Mouse (Mus musculus): Measurements from ENCODE around the gene Pskh1. TPM values are rescaled to one million over a fixed set of nuclear protein-coding genes. Genes with fewer than 3 reads are reported as not detected.

The Pskh1 gene
- polyA plus RNA-seq, 1 experiment from 2014 or later: 13.6 TPM

DNA sequence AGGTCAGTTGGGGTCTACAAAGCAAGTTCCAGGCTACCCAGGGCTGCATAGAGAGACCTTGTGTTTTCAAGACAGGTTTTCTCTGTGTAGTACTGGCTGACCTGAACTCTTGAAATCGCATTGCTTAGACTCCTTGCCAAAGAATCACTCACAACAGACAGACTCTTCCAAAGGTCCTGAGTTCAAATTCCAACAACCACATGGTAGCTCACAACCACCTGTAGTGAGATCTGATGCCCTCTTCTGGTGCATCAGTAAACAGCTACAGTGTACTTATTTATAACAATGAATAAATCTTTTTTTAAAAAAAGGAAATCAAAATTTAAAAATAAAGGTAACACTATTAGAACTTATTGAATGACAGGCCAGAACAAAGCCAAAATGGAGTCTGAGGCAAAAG, 80.9 kb downstream of the Pskh1 start:
- Histone ChIP-seq H3K36me3 (ENCODE audit: control insufficient read depth, insufficient read depth, low read length) (no peaks in the 10 kb centered on the region), H3K9ac (ENCODE audit: low read length) (no peak overlapping the region), H3K27ac (ENCODE audit: low read depth, low read length) (no peak overlapping the region), H3K27me3 (ENCODE audit: control insufficient read depth, insufficient read depth, low read length) (no peaks in the 10 kb centered on the region), H3K4me1 (ENCODE audit: control insufficient read depth, insufficient read depth, low read length) (no peaks in the 10 kb centered on the region), H3K9me3 (ENCODE audit: control insufficient read depth, low read length) (no peaks in the 10 kb centered on the region), H3K4me3 (ENCODE audit: low read depth, low read length) (no peak overlapping the region), H3K4me2 (no peak overlapping the region)
- WGBS: 91% methylated on average over 1 of the region's 1 CpGs
- ATAC-seq (ENCODE audit: low FRiP score) (no peak), DNase-seq (ENCODE audit: low spot score, missing footprints) (no peak)

Small RNAs within 50 kb of the gene (microRNA-seq; reads per million reads assigned to microRNA genes)
- not detected for gene Mir7074

Other genes starting within 250 kb of the Pskh1 start
- gene Carmil2, start 214.2 kb upstream of the Pskh1 start, polyA plus RNA-seq (2014; fragmentation: Nextera tagmentation; extraction: Ambion mirVana): 2.1 and 3.3 TPM in 2 replicates
- gene Acd, start 199.3 kb upstream of the Pskh1 start, polyA plus RNA-seq (2014; fragmentation: Nextera tagmentation; extraction: Ambion mirVana): 63.2 and 66.8 TPM in 2 replicates
- gene Pard6a, start 199.3 kb upstream of the Pskh1 start, polyA plus RNA-seq (2014; fragmentation: Nextera tagmentation; extraction: Ambion mirVana): 22.2 and 26.2 TPM in 2 replicates
- not detected in 2 replicates for gene 4933405L10Rik, start 192.8 kb upstream of the Pskh1 start, polyA plus RNA-seq (2014; fragmentation: Nextera tagmentation; extraction: Ambion mirVana)
- 33.7 and 33.9 TPM in 2 replicates for gene Enkd1, start 192.2 kb upstream of the Pskh1 start, polyA plus RNA-seq (2014; fragmentation: Nextera tagmentation; extraction: Ambion mirVana)
- 36.5 and 38.8 TPM in 2 replicates for gene Gfod2, start 141.8 kb upstream of the Pskh1 start, polyA plus RNA-seq (2014; fragmentation: Nextera tagmentation; extraction: Ambion mirVana)
- gene Ranbp10, start 73.1 kb upstream of the Pskh1 start, polyA plus RNA-seq (2014; fragmentation: Nextera tagmentation; extraction: Ambion mirVana): 10.9 and 11.2 TPM in 2 replicates
- 0.15 and 0.18 TPM in 2 replicates for gene Tsnaxip1, start 72.7 kb upstream of the Pskh1 start, polyA plus RNA-seq (2014; fragmentation: Nextera tagmentation; extraction: Ambion mirVana)
- 58.1 and 60.4 TPM in 2 replicates for gene Cenpt, start 47.2 kb upstream of the Pskh1 start, polyA plus RNA-seq (2014; fragmentation: Nextera tagmentation; extraction: Ambion mirVana)
- gene Thap11, start 45.3 kb upstream of the Pskh1 start, polyA plus RNA-seq (2014; fragmentation: Nextera tagmentation; extraction: Ambion mirVana): 66.5 and 70.5 TPM in 2 replicates
- 300 and 367 TPM in 2 replicates for gene Nutf2, start 39.9 kb upstream of the Pskh1 start, polyA plus RNA-seq (2014; fragmentation: Nextera tagmentation; extraction: Ambion mirVana)
- 35.6 TPM in 2 replicates for gene Edc4, start 19.6 kb upstream of the Pskh1 start, polyA plus RNA-seq (2014; fragmentation: Nextera tagmentation; extraction: Ambion mirVana)
- gene Nrn1l, start 6.9 kb upstream of the Pskh1 start, polyA plus RNA-seq (2014; fragmentation: Nextera tagmentation; extraction: Ambion mirVana): 0.29 and 0.40 TPM in 2 replicates
- gene Ctrl, start 33.4 kb downstream of the Pskh1 start, polyA plus RNA-seq (2014; fragmentation: Nextera tagmentation; extraction: Ambion mirVana): 0.61 and 1.9 TPM in 2 replicates
- 22.5 and 26.9 TPM in 2 replicates for gene Psmb10, start 38.0 kb downstream of the Pskh1 start, polyA plus RNA-seq (2014; fragmentation: Nextera tagmentation; extraction: Ambion mirVana)
- gene Lcat, start 42.9 kb downstream of the Pskh1 start, polyA plus RNA-seq (2014; fragmentation: Nextera tagmentation; extraction: Ambion mirVana): 0.23 and 0.28 TPM in 2 replicates
- 7.2 and 7.8 TPM in 2 replicates for gene Slc12a4, start 65.7 kb downstream of the Pskh1 start, polyA plus RNA-seq (2014; fragmentation: Nextera tagmentation; extraction: Ambion mirVana)
- gene Dpep3, start 79.0 kb downstream of the Pskh1 start, polyA plus RNA-seq (2014; fragmentation: Nextera tagmentation; extraction: Ambion mirVana): not detected in 2 replicates
- 14.4 and 16.4 TPM in 2 replicates for gene Dus2, start 90.9 kb downstream of the Pskh1 start, polyA plus RNA-seq (2014; fragmentation: Nextera tagmentation; extraction: Ambion mirVana)
- 0.28 TPM in 1 of 2 replicates, not detected in the other for gene Dpep2nb, start 105.5 kb downstream of the Pskh1 start, polyA plus RNA-seq (2014; fragmentation: Nextera tagmentation; extraction: Ambion mirVana)
- 21.8 and 23.4 TPM in 2 replicates for gene Ddx28, start 111.4 kb downstream of the Pskh1 start, polyA plus RNA-seq (2014; fragmentation: Nextera tagmentation; extraction: Ambion mirVana)
- 3.9 and 4.0 TPM in 2 replicates for gene Nfatc3, start 158.4 kb downstream of the Pskh1 start, polyA plus RNA-seq (2014; fragmentation: Nextera tagmentation; extraction: Ambion mirVana)
- 0.88 and 0.89 TPM in 2 replicates for gene Esrp2, start 236.5 kb downstream of the Pskh1 start, polyA plus RNA-seq (2014; fragmentation: Nextera tagmentation; extraction: Ambion mirVana)
- 6.4 and 6.9 TPM in 2 replicates for gene Pla2g15, start 250.0 kb downstream of the Pskh1 start, polyA plus RNA-seq (2014; fragmentation: Nextera tagmentation; extraction: Ambion mirVana)

All from midbrain, embryonic 11.5 days (tissue).